Mouse (Mus musculus): Measurements from ENCODE around the gene Ggact.

Gene Ggact

DNA sequence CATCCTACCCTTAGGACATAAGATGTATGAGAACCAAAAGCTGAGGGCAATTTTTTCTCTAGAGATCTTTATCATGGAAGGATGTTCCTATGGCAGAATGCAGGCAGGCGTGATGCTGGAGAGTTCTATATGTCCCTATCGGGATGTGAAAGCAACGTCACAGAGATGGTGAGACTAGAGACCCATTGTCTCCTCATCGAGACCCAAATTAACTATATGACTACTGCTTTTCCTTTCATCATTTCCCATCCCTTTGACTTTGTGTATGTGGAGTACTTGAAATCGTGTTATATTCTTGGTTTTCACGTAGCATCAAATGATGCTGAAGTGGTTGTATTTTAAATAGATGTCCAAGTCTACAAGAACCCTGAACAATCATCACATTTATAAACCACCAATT lies at the start of gene Ggact:
Gene Ggact (minus strand): TSS at position 101 of the 400 bp plus-strand sequence.
- no peak for DNase-seq (ENCODE audit: low read depth, low spot score)

- no peak for DNase-seq (ENCODE audit: low read depth, low spot score)
Measured at GRCm38 (mm10) chr14:122957941-122958340, 44.4 kb upstream of the Ggact start.

GRCm38 (mm10) chr14:122953331-122953730 lies 39.8 kb upstream of the Ggact start:
- DNase-seq (ENCODE audit: low read depth, low spot score), result peak; percentile 39

DNA sequence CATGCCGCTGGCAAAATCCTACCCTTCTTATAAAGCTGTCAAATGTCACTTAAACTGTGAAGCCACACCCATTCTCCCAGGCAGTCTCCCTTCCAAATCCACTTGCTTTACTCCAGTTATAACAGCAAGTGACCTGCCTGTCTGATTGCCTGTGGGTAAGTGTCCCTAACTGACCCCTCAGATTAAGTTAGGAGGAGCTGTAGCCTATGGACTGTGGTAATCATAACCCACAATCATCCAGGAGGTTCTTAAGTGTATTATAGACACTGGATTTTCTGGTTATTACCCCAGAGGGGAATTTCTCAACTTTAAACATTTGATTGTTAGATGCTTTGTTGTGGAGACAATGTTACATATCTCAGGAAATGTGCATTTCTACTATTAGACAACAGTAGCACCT lies 39.0 kb upstream of the Ggact start:
- no peak for DNase-seq (ENCODE audit: low read depth, low spot score)

GRCm38 (mm10) chr14:122951676-122952445 lies 38.3 kb upstream of the Ggact start:
- no peak for DNase-seq (ENCODE audit: low read depth, low spot score)

DNA sequence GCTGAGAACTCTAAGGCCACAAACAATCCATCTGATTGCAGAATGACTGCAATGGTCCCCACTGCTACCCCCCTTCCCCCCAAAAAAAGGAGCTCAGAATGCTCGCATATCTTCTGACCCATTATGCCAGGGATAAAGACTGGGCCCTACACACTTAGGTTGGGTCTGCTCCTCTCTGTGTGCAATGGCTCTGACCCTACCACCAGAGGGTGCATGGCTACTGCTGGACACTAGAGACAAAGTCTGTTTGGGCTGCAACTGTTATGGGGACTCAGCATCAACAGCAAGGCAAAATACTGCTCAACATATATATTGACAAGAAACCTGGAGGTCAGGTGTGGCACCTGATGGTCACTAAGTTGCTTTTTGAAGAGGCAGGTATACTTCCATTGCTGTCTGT lies 37.4 kb upstream of the Ggact start:
- DNase-seq (ENCODE audit: low read depth, low spot score), result no peak

- no peak for DNase-seq (ENCODE audit: low read depth, low spot score)
Measured at GRCm38 (mm10) chr14:122943475-122943853, 29.9 kb upstream of the Ggact start.

- peak; percentile 7 for DNase-seq (ENCODE audit: low read depth, low spot score)
Measured at GRCm38 (mm10) chr14:122942757-122943474, 29.4 kb upstream of the Ggact start.

- no peak for DNase-seq (ENCODE audit: low read depth, low spot score)
Measured at GRCm38 (mm10) chr14:122936460-122936859, 22.9 kb upstream of the Ggact start.

DNA sequence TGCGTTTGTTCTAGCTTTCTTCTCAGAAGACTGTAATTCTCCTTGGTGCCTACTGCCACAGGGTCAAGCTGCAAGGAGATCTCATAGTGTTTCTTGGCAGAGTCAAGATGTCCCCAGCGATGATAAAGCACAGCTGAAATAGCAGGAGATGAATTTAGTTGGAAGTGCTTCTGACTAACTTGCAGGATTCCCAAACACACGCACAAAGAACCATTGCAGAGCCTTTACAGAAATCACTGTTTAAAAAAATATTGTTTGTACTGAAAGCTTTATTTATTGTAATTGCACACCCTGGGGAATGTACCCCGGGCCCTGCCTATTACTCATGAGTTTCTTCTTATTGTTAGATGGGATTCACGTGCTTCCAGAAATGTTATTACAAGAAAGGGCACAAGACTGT lies 6.5 kb upstream of the Ggact start:
- no peak for DNase-seq (ENCODE audit: low read depth, low spot score)

DNA sequence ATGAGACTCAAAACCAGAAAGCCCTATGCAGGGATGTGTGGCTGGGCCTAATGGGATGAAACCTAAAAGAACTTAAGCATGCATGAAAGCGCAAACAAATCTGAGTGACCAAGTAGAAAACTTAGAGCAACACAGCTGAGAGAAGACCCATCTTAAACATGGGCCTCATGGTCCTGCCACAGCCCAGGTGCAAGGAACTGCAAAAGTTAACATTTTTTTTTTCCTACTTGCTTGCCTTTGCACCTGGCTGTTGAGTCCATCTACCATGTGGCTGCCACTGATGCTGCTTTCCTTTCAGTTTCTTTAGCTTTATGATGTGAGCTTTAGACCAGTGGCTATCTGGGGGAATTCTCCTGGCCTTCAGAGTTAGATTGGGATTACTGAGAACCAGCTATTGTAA lies 4.1 kb upstream of the Ggact start:
- DNase-seq (ENCODE audit: low read depth, low spot score), result no peak

DNA sequence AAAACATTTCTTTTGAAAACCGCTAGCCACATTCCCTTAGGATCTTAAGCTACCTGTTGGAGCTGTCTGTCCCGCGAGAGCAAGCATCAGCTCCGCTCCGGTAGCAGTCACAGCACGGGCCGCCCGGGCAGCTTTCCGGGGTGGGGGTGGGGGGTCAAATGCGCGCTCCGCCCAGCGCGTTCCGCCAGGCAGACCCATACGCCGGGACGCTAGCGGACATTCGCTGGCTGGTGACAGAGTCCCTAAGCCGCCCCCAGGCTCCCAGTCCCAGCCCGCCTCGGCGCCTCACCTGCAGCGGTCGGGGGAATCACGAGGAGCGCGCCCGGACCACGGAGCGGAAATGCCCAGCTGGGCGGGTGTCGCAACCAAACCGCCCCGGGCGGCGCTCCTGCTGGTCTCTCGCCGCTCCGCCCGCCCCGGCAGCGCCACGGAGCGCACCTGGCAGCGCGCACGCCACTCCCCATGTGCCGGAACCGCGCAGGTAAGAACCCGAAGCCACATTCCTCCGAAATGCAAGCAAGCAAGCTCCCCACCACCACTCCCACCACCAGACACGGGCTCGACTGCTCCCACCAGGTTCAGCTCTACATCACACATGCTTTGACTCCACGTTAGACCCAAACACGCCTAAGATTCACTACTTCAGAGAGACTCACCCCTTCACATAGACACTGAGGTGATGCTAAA lies 602 bp downstream of the Ggact start:
- DNase-seq (ENCODE audit: low read depth, low spot score), result peak; percentile 49

- no peak for DNase-seq (ENCODE audit: low read depth, low spot score)
Measured at GRCm38 (mm10) chr14:122912137-122912536, 1.4 kb downstream of the Ggact start.

- DNase-seq (ENCODE audit: low read depth, low spot score), result no peak
Measured at GRCm38 (mm10) chr14:122911265-122911664, 2.3 kb downstream of the Ggact start.

GRCm38 (mm10) chr14:122909368-122910091 lies 4.0 kb downstream of the Ggact start:
- DNase-seq (ENCODE audit: low read depth, low spot score), result no peak

DNA sequence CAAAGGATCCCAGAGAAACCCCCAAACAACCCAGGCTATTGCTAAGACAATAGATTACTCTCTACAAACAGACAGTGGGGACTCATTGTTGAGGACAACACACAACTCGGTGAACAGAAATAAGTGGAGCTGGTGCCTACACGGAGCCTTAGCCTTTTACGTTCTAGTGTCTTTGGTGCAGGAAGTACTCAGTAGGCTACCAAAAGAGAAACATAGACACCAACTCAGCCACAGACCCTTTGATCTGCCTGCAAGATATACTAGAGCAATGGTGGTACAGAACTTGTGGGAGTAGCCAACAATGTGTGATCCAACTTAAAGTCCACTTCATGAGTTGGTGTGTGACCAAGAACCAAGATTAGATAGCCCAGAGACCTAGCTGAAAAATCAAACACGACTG lies 5.5 kb downstream of the Ggact start:
- no peak for DNase-seq (ENCODE audit: low read depth, low spot score)

DNA sequence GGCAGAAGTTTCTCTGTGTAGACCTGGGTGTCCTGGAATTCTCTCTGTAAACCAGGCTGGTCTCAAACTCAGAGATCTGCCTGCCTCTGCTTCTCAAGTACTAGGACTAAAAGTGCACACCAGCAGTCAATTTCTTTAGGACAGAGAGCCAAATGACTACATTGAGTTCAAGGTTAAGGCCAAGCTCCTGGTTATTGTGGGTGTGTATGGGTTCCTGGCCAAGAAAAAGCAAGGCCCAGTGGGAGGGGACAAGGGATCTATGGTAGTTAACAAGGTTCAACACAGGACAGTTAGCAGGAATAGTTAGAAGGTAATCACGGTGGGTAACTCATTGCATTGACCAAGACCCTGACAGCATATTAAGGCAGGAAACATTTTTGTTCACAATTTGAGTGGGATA lies 8.6 kb downstream of the Ggact start:
- DNase-seq (ENCODE audit: low read depth, low spot score), result no peak

- no peak for DNase-seq (ENCODE audit: low read depth, low spot score)
Measured at GRCm38 (mm10) chr14:122903923-122904351, 9.6 kb downstream of the Ggact start.

DNA sequence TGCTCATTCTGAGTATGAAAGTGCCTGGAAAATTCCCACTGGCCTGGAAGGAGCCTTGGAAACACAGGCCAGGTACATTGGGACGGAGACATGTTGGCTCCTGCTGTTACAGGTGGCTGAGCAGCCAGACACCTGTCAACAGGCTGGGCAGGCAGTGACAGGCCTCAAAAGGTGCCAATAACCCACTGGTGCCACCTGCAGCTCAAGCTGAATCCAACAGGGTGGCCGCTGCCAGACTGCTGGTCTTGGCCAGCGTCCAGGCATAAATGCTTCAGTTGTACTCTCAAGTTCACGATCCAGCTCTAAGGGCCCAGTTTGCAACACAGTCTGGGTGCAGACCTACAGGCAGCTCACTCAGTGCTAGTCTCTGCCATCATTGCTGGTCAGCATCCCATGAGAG lies 10.7 kb downstream of the Ggact start:
- DNase-seq (ENCODE audit: low read depth, low spot score), result no peak

- no peak for DNase-seq (ENCODE audit: low read depth, low spot score)
Measured at GRCm38 (mm10) chr14:122902136-122902535, 11.4 kb downstream of the Ggact start.

- DNase-seq (ENCODE audit: low read depth, low spot score), result no peak
Measured at GRCm38 (mm10) chr14:122901715-122902114, 11.8 kb downstream of the Ggact start.

DNA sequence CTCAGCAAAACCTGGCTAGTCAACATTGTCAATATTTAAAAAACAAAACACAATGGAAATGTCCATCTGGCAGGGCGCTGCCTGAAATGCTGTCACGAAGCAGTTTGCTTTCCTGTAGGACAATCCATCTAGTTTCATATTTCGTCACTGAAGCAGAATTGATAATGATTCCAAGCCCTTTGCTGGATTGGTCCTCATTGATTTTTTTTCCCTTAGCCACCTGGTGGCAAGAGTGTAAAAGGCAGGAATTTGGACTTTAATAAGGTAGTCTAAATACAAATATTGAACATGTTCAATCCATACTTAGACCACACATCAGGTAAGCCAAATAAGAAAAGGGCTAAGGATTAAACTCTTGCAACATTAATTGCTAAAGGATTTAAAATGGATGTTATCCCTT lies 12.4 kb downstream of the Ggact start:
- DNase-seq (ENCODE audit: low read depth, low spot score), result no peak

Data from mesoderm, embryonic 11.5 days (tissue).